Mouse (Mus musculus) 416B (cell line): ENCODE data around the gene Dab2ip.
A peak's percentile ranks its signal among the peaks of the same experiment; 100 is the strongest.

Experiments used
- DNase-seq: peaks from one replicate; pipeline ENCODE4 v3.0.0; 2011; ENCODE audit warnings: low read depth

The Dab2ip gene

DNA sequence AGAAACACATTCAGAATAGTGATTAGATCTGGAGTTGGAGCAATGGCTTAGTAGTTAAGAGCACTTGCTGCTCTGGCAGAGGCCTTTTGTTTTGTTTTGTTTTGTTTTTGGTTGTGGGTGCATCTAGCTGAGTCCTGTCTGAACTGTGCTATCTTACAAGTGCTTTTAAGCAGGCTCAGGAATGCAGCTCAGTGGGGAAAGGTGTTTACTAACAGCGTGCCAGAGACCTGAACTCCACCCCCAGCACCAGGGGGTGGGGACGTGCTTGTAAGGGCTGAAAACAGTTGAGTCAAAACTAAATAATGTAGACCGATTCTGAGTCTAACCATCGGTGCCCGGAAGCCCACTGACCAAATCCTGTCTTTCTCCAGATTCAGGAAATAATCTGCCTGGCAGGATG is 37.7 kb downstream of the Dab2ip start:
- DNase-seq = no peak

- no peak for DNase-seq
These were observed 38.7 kb downstream of the Dab2ip start for GRCm38 (mm10) chr2:35596796-35597195.

GRCm38 (mm10) chr2:35598819-35599218 is 40.8 kb downstream of the Dab2ip start:
- no peak for DNase-seq

DNA sequence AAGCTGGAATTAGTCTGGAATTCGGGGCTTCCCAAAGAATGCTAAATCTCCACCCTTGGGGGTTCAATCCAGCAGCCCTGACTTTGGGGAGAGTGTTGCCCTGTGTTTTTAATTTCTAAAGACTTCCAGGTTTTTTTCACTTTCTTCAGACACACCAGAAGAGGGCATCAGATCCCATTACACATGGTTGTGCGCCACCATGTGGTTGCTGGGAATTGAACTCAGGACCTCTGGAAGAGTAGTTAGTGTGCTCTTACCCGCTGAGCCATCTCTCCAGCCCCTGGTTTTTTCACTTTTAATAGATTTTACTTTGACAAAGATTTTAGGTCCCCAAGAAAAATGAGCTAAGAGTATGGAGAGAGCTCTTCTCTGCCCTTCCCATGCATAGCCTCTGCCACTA is 43.6 kb downstream of the Dab2ip start:
- DNase-seq = no peak

- no peak for DNase-seq
These were observed 49.4 kb downstream of the Dab2ip start for GRCm38 (mm10) chr2:35607476-35607875.

DNA sequence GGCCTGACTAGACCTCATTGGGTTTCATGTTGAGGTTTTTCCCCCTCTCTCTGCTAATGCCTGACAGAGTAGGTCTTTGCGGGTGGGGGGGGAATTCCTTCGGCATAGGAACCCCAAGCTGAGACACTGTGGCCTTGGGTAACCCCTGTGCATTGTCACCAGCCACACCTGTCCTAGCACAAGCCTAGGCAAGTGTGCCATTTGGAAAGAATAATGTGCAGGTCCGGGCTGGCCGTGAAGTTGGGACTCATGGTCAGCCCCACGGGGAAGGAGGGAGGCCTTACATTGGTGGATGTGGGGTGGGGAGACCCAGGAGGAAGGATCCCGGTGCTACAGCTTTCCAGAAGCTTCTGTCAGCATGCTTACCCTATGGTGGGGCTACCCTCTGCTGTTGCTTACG is 50.8 kb downstream of the Dab2ip start:
- DNase-seq = no peak

DNA sequence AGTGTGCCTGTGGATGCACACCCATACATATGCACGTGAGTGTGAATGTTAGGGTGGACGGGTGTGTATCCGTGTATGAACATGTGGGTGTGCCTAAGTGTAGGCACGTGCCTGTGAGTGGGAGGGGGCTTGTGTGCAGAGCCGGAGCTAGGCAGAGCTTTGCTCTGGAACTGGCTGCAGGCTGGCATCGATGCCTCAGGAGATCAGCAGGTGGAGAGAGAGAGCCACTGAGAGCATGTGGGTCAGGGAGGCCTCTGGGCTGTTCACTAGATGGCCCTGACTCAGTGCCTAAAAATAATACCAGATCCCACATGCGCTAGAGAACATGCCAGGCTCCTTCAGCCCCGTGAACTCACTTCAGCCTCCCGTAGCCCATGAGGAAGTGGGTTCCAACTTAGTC is 51.3 kb downstream of the Dab2ip start:
- peak; percentile 8 for DNase-seq

GRCm38 (mm10) chr2:35610168-35610951 is 52.3 kb downstream of the Dab2ip start:
- DNase-seq = peak; percentile 14

GRCm38 (mm10) chr2:35610976-35611375 is 52.9 kb downstream of the Dab2ip start:
- no peak for DNase-seq

DNA sequence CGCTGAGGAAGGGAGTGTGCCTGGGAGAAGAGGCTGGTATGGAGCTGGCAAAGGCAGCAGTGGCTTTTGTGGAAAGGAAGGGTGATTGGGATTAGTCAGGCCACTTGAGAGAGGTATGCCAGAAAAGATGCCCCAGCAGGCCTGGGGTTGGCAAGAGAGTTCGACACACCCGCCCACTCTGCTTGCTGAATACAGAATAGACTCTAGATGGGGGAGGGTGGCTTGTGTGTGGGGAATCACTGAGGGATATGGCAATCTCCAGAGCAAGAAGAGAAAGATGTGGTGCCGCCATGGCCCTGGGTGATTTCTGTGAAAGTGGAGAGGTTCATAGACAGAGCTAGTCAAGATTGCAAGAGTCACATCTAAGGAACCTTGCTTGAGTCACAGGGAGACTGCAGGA is 53.6 kb downstream of the Dab2ip start:
- DNase-seq = no peak

DNA sequence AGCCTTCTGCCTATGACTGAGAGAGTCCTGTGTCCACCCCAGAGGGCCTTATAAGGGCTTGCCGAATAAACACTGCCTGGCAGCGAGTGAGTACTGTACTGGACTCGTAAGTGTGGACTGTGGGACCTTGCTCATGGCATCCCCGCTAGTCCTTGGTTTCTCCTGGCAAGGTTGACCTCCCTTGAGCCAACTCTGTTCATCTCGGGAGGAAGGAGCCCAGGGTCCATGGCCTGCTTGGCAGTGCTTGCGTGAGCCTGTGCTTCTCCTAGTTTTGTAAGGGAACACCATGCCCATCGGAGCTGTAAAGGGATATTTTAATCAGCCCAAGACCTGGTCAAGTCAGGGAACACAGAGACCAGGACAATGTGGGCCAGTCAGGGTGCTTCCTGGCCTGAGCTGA is 54.2 kb downstream of the Dab2ip start:
- DNase-seq = no peak

DNA sequence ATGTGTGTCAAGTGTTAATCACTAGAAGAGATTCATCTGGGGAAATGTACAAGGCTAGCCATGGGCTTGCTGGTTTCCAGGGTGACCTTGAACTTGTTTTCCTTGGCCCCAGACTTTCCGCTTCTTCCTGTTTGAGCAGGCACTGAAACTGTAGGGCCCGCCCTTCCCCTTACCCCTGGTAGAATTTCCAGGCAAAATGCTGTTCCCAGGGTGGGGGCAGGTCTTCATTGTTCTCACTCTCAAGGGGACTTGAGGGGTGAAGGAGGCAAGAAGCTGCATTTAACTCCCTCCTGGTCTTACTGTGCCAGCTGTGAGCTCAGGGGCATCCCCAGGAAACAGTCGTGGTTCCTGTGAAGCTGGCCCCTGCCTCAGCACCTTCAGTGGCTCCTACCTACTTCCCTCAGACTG is 55.9 kb downstream of the Dab2ip start:
- DNase-seq = peak; percentile 43

GRCm38 (mm10) chr2:35614411-35614810 is 56.3 kb downstream of the Dab2ip start:
- no peak for DNase-seq

- no peak for DNase-seq
These were observed 57.3 kb downstream of the Dab2ip start for GRCm38 (mm10) chr2:35615366-35615765.

- DNase-seq = no peak
These were observed 57.9 kb downstream of the Dab2ip start for GRCm38 (mm10) chr2:35615977-35616376.

- DNase-seq = no peak
These were observed 59.0 kb downstream of the Dab2ip start for GRCm38 (mm10) chr2:35616891-35617658.

GRCm38 (mm10) chr2:35618981-35619380 is 60.9 kb downstream of the Dab2ip start:
- DNase-seq = no peak

DNA sequence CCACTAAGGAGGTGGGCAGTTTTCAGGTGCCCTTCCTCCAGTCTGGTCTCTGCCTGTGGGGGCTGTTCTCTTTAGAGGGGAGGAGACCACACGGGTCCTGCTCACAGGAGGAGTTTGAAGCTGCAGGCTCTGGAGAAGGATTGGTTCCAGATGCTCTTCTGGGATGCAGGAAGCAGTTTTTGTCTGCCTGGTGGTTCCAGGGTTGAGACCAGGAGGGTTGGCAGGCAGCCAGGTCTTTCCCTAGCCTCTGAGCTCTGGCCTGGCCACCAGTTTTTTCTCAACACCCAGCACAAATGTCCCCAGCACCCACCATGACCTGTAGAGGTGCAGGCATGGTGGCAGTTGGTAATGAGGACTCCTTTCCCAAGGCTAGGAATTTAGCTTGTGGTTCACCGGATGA is 61.5 kb downstream of the Dab2ip start:
- DNase-seq = no peak

DNA sequence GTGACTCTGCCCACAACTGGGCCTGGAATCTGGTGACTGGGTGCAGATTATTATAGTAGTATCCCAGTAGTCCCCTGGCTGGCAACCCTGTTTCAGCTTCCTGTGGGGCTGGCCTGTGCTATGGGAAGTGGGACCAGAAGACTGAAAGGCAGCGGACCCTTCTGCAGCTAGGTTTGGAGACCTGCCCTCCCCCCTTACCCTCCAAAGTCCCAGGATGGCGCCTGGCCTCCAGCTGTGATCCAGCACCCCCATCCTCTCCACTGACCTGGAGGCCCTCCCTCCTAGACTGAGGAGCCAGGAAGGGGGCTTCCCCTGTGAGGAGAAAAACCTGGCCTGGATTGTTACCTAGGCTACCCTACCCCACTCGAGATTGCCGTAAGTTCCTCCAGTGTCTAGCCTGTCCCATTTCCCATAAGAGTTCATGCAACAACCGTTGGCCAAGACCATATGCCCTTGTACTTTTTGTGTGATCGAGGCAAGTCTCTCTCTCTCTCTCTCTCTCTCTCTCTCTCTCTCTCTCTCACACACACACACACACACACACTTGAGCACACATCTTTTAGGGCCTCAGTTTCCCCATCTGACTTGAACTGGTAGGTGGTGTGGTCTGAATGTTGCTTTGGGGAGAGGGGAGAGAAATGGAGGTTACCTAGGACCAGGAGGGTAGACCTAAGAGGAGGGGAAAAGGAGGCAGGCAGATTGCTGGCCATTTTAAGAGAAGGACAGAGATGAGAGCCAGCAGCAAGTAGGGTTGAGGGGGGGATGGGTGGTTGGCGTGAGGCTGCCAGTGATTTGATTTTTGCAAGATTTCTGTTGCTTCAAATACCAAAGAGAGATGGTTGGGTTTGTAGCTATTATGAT is 62.5 kb downstream of the Dab2ip start:
- no peak for DNase-seq

DNA sequence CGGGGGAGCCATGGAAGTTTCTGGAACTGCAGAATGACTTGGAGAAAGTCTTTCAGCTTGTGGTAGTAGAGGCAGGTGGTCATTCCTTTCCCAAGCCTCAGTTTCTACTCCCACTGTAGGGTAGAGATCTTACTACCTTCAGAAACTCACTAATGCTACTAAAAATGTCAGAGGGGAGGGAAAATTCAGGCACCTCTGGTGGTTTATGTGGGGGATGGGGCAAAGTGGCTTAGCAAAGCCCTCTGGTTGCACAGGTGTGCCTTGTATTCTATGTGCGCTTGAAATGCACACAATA is 63.1 kb downstream of the Dab2ip start:
- no peak for DNase-seq

GRCm38 (mm10) chr2:35621796-35622195 is 63.7 kb downstream of the Dab2ip start:
- no peak for DNase-seq

DNA sequence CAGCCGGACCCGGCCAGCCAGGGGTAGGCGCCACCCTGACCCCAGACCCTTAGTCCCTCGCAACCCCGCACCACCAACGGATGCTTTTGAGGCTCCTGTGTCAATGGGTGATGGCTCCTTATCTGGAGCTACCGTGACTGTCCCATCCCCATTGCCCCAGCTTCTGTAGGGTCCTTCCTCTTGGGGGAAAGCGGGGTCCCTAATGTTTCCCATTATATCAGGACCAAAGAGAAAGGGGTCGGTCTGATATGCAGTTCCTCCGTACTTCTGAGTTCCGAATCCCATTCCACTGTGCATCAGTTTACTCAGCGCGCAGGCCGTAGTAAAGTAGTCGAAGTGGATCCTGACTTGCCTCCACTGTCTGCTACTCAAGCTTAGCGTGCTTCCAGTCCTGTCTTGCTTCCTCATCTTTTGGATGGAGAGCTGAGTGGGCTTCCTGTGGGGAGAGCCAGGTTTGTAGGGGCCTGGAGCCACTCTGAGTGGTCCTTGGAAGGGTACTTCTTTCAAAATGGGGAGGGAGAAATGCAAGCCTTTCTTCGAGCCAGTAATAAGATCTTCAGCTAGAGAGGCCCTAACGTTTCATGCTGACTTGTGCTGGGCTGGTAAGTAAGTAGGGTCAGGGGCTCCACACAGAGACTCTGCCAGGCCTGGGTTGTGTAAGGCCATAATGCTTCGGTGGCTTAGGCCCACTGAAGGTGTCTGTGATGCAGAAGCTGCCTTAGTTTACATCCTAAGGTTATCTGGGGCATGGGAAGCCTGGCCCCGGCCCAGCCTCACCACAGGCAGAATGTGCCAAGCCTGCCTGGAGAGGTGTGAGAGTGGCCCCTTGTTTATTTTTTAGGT is 64.4 kb downstream of the Dab2ip start:
- DNase-seq = no peak
